Mouse (Mus musculus): ENCODE measurements around the gene Etv5. TPM values are rescaled to one million over a fixed set of nuclear protein-coding genes. Genes with fewer than 3 reads are reported as not detected.
"Not testable (repeated sequence)": the region's sequence is repeated elsewhere in the genome, so short reads cannot be mapped to it uniquely, and the experiment has no call there.

Etv5 gene
- polyA plus RNA-seq, 1 experiment from 2014 or later: 37.5 TPM

GRCm38 (mm10) chr16:22398784-22399453 is 40.6 kb downstream of the Etv5 start:
- DNase-seq (ENCODE audit: low spot score): no peak
- Histone ChIP-seq H3K9me3 (ENCODE audit: control insufficient read depth, low read length) (no peaks in the 10 kb centered on the region), H3K9ac (ENCODE audit: low read depth, low read length) (no peak overlapping the region), H3K36me3 (ENCODE audit: control insufficient read depth, insufficient read depth, low read length) (peaks cover 29% of the 10 kb centered on the region; the same call in 1 of the 2 replicates), H3K4me1 (ENCODE audit: control insufficient read depth, insufficient read depth, low read length) (no peaks in the 10 kb centered on the region), H3K4me3 (ENCODE audit: low read depth, low read length) (no peak overlapping the region), H3K27ac (replicated peaks; ENCODE audit: low read depth, low read length) (no peak overlapping the region), H3K4me2 (ENCODE audit: low read depth, low read length) (no peak overlapping the region), H3K27me3 (replicated peaks; ENCODE audit: control insufficient read depth, insufficient read depth, low read length) (no peaks in the 10 kb centered on the region)
- ATAC-seq (ENCODE audit: low read depth): no peak
- 86% methylated on average over 10 of the region's 10 CpGs for WGBS

- no peaks in the 10 kb centered on the region for H3K9me3 ChIP-seq (ENCODE audit: control insufficient read depth, low read length)
- no peak overlapping the region for H3K9ac ChIP-seq (ENCODE audit: low read depth, low read length)
- H3K27ac ChIP-seq (replicated peaks; ENCODE audit: low read depth, low read length): no peak overlapping the region
- no peak for DNase-seq (ENCODE audit: low spot score)
- no peaks in the 10 kb centered on the region for H3K4me1 ChIP-seq (ENCODE audit: control insufficient read depth, insufficient read depth, low read length)
- no peaks in the 10 kb centered on the region for H3K27me3 ChIP-seq (replicated peaks; ENCODE audit: control insufficient read depth, insufficient read depth, low read length)
- 86% methylated on average over 11 of the region's 11 CpGs for WGBS
- no peak for ATAC-seq (ENCODE audit: low read depth)
- H3K4me2 ChIP-seq (ENCODE audit: low read depth, low read length): no peak overlapping the region
- H3K4me3 ChIP-seq (ENCODE audit: low read depth, low read length): no peak overlapping the region
- peaks cover 25% of the 10 kb centered on the region; the same call in 1 of the 2 replicates for H3K36me3 ChIP-seq (ENCODE audit: control insufficient read depth, insufficient read depth, low read length)
Observed at GRCm38 (mm10) chr16:22398354-22398753, 41.2 kb downstream of the Etv5 start.

- H3K4me1 ChIP-seq (ENCODE audit: control insufficient read depth, insufficient read depth, low read length): no peaks in the 10 kb centered on the region
- peak; percentile 67 for ATAC-seq (ENCODE audit: low read depth)
- H3K27me3 ChIP-seq (replicated peaks; ENCODE audit: control insufficient read depth, insufficient read depth, low read length): no peaks in the 10 kb centered on the region
- no peak overlapping the region for H3K27ac ChIP-seq (replicated peaks; ENCODE audit: low read depth, low read length)
- H3K9me3 ChIP-seq (ENCODE audit: control insufficient read depth, low read length): no peaks in the 10 kb centered on the region
- H3K4me2 ChIP-seq (ENCODE audit: low read depth, low read length): no peak overlapping the region
- peaks cover 29% of the 10 kb centered on the region; the same call in 1 of the 2 replicates for H3K36me3 ChIP-seq (ENCODE audit: control insufficient read depth, insufficient read depth, low read length)
- 66% methylated on average over 8 of the region's 8 CpGs for WGBS
- H3K4me3 ChIP-seq (ENCODE audit: low read depth, low read length): no peak overlapping the region
- DNase-seq (ENCODE audit: low spot score): no peak
- H3K9ac ChIP-seq (ENCODE audit: low read depth, low read length): no peak overlapping the region
Observed at GRCm38 (mm10) chr16:22396420-22396819, 43.1 kb downstream of the Etv5 start.

- Histone ChIP-seq H3K4me2 (ENCODE audit: low read depth, low read length) (no peak overlapping the region), H3K4me3 (ENCODE audit: low read depth, low read length) (no peak overlapping the region), H3K9me3 (ENCODE audit: control insufficient read depth, low read length) (no peaks in the 10 kb centered on the region), H3K27ac (replicated peaks; ENCODE audit: low read depth, low read length) (no peak overlapping the region), H3K4me1 (ENCODE audit: control insufficient read depth, insufficient read depth, low read length) (peaks cover 3% of the 10 kb centered on the region; the same call in 1 of the 2 replicates), H3K9ac (ENCODE audit: low read depth, low read length) (no peak overlapping the region), H3K36me3 (ENCODE audit: control insufficient read depth, insufficient read depth, low read length) (peaks cover 18% of the 10 kb centered on the region; the same call in 1 of the 2 replicates), H3K27me3 (replicated peaks; ENCODE audit: control insufficient read depth, insufficient read depth, low read length) (no peaks in the 10 kb centered on the region)
- no peak for ATAC-seq (ENCODE audit: low read depth)
- WGBS: 80% methylated on average over 15 of the region's 15 CpGs
- no peak for DNase-seq (ENCODE audit: low spot score)
Observed at GRCm38 (mm10) chr16:22395093-22395844, 44.2 kb downstream of the Etv5 start.

- H3K27me3 ChIP-seq (replicated peaks; ENCODE audit: control insufficient read depth, insufficient read depth, low read length): no peaks in the 10 kb centered on the region
- H3K9me3 ChIP-seq (ENCODE audit: control insufficient read depth, low read length): no peaks in the 10 kb centered on the region
- H3K4me3 ChIP-seq (ENCODE audit: low read depth, low read length): no peak overlapping the region
- no peak overlapping the region for H3K27ac ChIP-seq (replicated peaks; ENCODE audit: low read depth, low read length)
- H3K4me2 ChIP-seq (ENCODE audit: low read depth, low read length): no peak overlapping the region
- peaks cover 17% of the 10 kb centered on the region for H3K4me1 ChIP-seq (ENCODE audit: control insufficient read depth, insufficient read depth, low read length)
- H3K9ac ChIP-seq (ENCODE audit: low read depth, low read length): no peak overlapping the region
- ATAC-seq (ENCODE audit: low read depth) (no peak), DNase-seq (ENCODE audit: low spot score) (no peak)
- 0 out of 2 replicates have a peak, but pooled peaks cover 16% of the 10 kb centered on the region for H3K36me3 ChIP-seq (ENCODE audit: control insufficient read depth, insufficient read depth, low read length)
- 81% methylated on average over 9 of the region's 9 CpGs for WGBS
Observed at GRCm38 (mm10) chr16:22390348-22390897, 49.1 kb downstream of the Etv5 start.

GRCm38 (mm10) chr16:22389146-22389911 is 50.2 kb downstream of the Etv5 start:
- Histone ChIP-seq H3K4me2 (ENCODE audit: low read depth, low read length) (0 out of 2 replicates have a peak overlapping the region, but pooled peaks have one; percentile 18), H3K4me1 (ENCODE audit: control insufficient read depth, insufficient read depth, low read length) (peaks cover 17% of the 10 kb centered on the region), H3K27ac (replicated peaks; ENCODE audit: low read depth, low read length) (peak overlapping the region; percentile 48; the same call in 1 of the 2 replicates), H3K27me3 (replicated peaks; ENCODE audit: control insufficient read depth, insufficient read depth, low read length) (no peaks in the 10 kb centered on the region), H3K9ac (ENCODE audit: low read depth, low read length) (no peak overlapping the region), H3K9me3 (ENCODE audit: control insufficient read depth, low read length) (no peaks in the 10 kb centered on the region), H3K36me3 (ENCODE audit: control insufficient read depth, insufficient read depth, low read length) (0 out of 2 replicates have a peak, but pooled peaks cover 26% of the 10 kb centered on the region), H3K4me3 (ENCODE audit: low read depth, low read length) (no peak overlapping the region)
- ATAC-seq (ENCODE audit: low read depth) (peak; percentile 77), DNase-seq (ENCODE audit: low spot score) (peak; percentile 79)
- WGBS: 60% methylated on average over 13 of the region's 13 CpGs

GRCm38 (mm10) chr16:22387731-22388130 is 51.8 kb downstream of the Etv5 start:
- 83% methylated on average over 6 of the region's 6 CpGs for WGBS
- Histone ChIP-seq H3K27ac (replicated peaks; ENCODE audit: low read depth, low read length) (no peak overlapping the region), H3K36me3 (ENCODE audit: control insufficient read depth, insufficient read depth, low read length) (peaks cover 32% of the 10 kb centered on the region), H3K27me3 (replicated peaks; ENCODE audit: control insufficient read depth, insufficient read depth, low read length) (no peaks in the 10 kb centered on the region), H3K9ac (ENCODE audit: low read depth, low read length) (no peak overlapping the region), H3K4me2 (ENCODE audit: low read depth, low read length) (no peak overlapping the region), H3K4me3 (ENCODE audit: low read depth, low read length) (no peak overlapping the region), H3K4me1 (ENCODE audit: control insufficient read depth, insufficient read depth, low read length) (peaks cover 17% of the 10 kb centered on the region), H3K9me3 (ENCODE audit: control insufficient read depth, low read length) (no peaks in the 10 kb centered on the region)
- DNase-seq (ENCODE audit: low spot score): no peak
- ATAC-seq (ENCODE audit: low read depth): no peak

- H3K9me3 ChIP-seq (ENCODE audit: control insufficient read depth, low read length); H3K4me3 ChIP-seq (ENCODE audit: low read depth, low read length); DNase-seq (ENCODE audit: low spot score); H3K27ac ChIP-seq (replicated peaks; ENCODE audit: low read depth, low read length); ATAC-seq (ENCODE audit: low read depth); H3K9ac ChIP-seq (ENCODE audit: low read depth, low read length); H3K4me1 ChIP-seq (ENCODE audit: control insufficient read depth, insufficient read depth, low read length); H3K27me3 ChIP-seq (replicated peaks; ENCODE audit: control insufficient read depth, insufficient read depth, low read length); H3K4me2 ChIP-seq (ENCODE audit: low read depth, low read length): not testable (repeated sequence)
- 83% methylated on average over 6 of the region's 7 CpGs for WGBS
- H3K36me3 ChIP-seq (ENCODE audit: control insufficient read depth, insufficient read depth, low read length): peaks cover 25% of the 10 kb centered on the region
Observed at GRCm38 (mm10) chr16:22382018-22382417, 57.5 kb downstream of the Etv5 start.

Measured in embryonic facial prominence, embryonic 14.5 days (tissue).